Mouse (Mus musculus) T-cell, adult 2 months (primary cell): ENCODE data around the gene Proser2.

Experiments used
- DNase-seq: peaks from one replicate; pipeline ENCODE4 v3.0.0; 2022; ENCODE audit warnings: low spot score

Proser2 gene

DNA sequence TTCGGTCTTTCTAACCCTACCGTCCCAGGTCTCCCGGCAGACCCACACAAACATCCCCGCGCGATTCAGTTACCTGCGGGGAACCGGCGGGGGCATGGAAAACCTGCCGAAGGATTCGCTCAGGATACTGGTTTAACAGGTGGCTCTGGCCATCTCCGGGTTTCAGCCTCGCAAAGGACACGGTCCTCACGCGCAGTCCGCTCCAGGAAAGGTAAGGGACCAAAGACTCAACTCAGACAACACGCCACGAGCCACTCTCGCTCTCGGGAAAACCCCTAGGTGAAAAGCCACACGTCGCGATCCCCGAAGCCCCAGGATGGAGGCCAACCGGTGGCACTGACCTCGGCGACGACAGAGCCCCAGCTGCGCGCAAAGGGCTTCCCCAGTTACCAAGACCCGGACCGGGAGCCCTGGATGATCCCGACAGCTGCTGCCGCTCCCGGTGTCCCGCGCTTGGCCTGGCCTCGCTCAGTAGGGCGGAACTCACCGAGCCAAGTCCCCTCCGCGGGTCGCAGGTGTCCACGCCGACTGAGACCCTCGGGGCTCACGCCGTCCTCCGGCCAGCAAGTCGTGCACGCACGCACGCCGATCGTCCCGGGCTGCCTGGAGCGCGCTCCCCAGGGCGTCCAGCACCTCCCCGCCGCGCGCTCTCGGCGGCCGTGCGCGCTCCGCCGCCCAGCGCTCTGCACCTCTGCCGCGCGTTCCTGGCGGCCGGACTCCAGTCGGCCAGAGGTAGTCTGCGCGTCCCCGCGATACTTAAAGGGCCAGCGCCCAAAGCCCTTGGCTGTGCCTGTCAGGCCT, at the start of gene Proser2:
Gene Proser2 (minus strand): TSS at position 657 of the 801 bp plus-strand sequence.
- no peak for DNase-seq

DNA sequence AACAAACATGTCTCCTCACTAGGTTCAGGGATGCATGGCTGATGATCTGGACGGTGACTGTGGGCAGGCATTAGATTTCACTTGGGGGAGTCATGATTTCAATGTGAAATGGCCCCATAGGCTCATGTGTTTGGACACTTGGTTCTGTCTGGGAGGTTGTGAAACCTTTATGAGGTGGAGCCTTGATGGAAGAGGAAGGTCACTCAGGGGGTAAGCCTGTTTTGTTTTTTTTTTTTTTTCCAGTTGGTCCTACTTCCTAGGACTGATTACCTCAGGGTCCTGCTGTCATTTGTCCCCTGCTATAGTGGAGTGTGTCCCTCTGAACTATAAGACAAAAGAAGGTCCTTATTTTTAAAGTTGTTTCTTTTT, 49.7 kb upstream of the Proser2 start:
- no peak for DNase-seq

DNA sequence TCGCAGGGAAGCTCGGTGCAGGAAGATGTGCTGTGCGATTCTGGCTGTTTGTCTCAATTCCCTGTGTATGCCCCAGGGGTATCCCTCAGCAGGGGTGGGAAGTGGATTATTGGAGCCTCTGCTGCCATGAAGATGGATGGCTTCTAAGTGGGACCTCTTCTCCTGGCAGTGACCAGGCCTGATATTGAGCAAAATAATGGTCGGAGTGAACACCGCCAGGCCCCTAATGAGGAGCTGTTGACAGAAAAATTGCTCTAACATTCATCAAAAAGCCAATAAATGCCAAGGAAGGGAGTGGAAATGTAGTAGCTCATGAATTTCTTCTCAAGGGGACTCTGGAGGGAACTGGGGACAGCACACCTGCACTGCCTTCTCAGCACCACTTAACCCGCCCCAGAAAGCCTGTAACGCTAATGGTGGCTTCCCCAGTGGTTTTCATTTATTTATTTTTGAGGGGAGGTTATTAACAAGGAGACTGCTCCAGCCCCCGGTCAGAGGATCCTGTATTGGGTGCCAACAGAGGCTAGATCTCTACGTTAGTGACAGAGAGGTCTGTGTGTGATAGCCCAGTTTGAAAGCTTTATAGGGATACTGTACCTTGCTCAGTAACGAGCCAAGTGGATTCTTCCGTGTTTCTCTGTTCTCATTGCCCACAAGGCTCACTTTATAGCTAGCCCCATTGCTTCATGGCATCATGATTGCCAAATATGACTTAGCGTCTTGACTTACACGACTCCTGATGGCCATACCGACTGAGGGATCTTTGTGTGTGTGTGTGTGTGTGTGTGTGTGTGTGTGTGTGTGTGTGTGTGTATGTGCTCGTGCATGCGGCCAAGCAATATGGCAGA, 49.1 kb upstream of the Proser2 start:
- no peak for DNase-seq

DNA sequence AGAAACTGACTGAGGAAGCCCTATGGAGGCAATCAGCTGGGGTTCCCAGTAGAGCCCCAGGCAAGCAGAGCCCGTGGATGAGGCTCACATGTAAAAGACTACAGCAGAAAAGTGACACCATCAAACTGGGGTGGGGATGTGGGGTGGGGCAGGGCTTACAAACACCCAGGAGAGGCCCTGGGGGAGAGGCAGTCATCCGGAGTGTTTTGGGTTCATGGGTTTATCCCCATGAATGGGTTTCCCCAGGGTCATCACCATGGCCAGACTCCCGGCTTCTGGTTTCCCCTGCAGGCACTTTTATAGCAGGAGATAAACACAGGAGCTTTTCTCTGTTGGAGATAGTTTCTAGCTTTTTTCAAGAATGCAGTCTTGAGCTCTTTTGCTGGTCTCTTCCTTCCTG, 43.0 kb upstream of the Proser2 start:
- DNase-seq, result no peak

DNA sequence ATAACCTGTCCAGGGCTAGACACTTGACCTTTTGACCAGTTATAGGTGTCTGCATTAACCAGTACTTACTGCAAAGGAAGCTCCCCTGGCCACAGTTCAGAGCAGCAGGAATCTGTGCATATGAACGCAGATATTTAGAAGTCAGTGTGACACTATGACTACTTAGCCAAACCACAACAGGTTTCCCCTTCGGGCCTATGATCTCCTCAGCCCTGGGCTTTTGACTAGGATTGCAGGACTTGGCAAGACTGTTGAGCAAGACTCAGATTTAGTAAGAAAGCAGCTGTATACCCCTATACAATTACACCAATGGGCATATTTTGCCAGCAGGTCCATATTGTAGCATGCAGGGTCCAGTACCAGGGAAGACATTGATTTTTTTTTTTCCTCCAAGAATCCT, 38.5 kb upstream of the Proser2 start:
- DNase-seq, result no peak

DNA sequence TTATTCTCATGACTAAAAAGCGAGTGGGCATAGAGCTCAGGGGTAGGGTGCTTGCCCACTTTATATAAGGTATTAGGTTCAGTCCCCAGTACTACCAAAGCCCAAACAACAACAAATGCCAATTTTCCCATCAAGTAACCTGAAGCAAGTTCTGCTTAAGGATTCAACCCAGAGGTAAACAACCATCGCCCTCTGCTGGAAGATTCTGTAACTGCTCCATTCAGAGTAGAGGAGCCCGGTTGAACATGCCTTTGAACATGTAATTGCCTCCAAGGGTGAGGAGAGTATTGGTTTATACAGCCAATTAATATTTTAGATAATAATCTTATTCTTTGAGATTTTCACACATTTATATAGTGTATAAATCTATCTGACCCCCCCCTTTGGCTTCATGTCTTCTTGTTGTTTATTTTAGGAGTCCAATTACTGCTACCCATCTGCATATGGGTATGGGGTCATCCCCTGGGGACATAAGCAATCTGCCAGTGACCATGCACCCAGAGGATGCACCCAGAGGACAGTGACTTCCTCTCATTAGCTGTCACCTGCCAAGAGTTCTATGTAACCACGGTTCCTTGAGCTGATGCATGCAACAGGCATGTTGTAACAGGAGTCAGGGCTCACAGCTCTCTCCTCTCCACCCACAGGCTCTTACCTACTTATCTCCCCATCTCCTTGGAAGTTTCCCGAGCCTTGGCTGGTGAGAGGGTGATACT, 38.0 kb upstream of the Proser2 start:
- peak; percentile 31 for DNase-seq

DNA sequence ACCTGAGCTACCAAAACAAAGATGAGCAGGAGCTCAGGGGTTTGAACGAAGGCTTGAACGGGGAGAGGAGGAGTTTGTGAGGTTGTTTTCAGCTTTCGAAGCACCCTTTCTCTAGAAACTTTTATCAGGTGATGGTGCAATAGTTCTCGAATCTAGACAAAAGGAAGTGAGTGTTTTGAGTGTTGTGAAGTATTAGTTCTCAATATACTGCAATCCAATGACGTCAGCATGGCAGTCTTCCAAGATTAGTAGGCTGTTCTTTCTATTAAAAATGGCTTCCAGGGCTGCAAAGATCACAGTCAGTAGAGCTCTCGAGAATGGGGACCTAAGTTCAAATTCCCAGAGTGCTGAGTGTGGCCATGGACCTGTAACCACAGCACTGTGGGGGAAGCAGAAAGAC, 35.8 kb upstream of the Proser2 start:
- no peak for DNase-seq

DNA sequence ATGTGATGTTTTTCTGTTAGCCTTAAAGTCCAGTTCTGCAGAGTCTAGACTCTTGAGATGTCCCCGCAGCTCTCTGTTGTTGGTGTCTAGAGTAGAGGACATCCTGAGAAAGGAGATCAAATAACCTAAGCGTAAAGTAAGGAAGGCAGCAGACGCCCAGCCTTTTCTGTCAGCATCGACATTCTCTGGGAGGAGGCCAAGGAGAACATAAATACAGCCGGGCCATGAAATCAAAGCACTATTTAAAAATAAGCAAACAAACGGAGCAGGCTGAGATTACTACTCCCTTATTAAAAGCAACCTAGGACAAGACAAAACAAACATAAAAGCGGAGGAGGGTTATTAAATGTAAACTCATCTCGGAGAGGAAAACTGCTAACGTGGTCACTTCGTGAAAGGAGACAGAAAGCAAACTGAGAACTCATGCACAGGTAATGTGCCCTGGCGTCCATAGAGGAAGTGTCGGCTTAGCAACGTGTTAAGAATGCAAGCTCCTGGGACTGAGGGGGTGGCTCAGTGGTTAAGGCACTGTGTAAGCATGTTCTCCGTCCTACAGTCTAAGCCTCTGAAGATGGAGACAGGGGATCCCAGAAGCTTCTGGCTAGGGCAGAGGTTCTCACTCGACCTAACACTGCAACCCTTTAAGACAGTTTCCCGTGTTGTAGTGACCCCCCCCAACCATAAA, 34.7 kb upstream of the Proser2 start:
- no peak for DNase-seq

DNA sequence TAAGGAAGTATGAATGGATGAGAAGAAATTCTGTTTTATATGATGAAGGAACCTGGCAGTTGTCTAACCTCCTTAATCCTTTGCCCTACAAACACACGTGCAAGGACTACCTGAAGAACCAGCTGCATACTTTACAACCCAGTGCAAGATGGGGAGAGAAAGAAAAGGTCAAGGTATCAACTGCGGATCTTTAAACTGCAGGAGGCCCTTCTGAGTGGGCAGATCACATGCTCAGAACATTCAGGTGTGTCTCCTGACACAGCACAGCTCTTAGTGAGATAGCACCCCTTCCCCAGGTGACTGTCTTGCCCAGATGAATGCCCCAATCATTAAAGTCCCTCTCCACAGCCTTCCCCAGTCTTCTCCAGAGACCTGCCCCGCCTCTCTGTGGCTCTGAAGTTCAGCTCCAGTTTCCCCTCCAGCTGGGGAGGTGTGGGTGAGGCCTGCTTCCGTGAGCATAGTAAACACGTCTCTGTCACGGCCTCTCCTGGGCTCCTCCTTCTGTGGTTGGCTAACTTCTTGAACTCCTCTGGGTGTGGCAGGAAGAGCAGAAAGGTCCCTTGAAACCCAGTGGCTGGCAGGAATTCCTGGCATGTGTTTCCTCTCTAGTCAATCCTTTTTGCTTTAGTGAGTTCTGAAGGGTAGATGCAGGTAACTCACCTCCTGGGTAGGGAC, 32.5 kb upstream of the Proser2 start:
- DNase-seq, result peak; percentile 71

DNA sequence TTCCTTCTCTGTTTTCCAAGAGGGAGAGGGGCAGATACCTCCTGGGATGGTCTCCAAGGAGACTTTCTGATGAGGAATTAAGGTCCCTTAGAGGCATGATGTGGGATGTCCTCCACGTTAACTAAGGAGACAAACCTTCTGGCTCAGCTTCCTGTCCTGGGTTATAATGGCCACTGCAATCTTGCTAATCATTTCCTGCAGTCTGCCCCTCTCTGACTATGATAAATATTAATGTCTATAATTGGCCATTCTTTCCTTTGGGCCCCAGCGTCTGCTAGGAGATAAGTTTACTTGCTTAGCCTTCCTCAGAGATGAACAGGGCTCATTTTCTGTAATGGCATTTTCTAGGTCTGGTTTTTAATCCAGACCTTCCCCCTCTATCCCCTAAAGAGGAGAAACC, 29.7 kb upstream of the Proser2 start:
- no peak for DNase-seq

DNA sequence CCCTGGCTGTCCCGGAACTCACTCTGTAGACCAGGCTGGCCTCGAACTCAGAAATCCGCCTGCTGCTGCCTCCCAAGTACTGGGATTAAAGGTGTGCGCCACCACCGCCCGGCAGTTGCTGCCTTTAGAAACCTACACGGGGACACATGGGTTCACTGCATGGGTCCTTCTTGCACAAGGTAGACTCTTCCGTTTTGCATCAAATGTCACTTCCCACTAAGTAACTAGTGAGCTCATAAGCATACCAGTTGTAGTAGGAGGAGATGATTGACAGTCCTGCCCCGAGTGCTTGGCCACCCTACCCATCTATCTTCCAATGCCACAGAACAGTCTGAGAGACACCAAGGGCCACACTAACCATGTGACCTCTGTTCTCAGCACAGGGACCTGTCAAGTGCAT, 29.2 kb upstream of the Proser2 start:
- no peak for DNase-seq

DNA sequence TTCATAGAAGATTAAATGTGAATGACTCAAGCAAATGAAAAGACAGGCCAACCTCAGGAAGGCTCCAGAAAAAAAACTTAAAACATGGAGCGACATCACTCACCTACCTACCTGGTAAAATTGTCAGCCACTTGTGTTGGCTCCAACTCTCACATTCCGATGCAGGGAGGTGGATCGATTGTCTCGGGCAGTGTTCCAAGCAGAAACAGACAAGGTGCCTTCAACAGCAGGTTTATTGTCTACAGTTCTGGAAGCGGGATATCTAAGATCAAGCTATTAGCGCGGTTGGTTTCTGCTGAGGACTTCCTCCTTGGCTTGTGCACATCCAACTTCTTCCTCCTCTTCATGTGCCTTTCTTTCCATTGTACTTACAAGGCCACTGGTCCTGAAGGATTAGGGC, 27.6 kb upstream of the Proser2 start:
- DNase-seq, result no peak

DNA sequence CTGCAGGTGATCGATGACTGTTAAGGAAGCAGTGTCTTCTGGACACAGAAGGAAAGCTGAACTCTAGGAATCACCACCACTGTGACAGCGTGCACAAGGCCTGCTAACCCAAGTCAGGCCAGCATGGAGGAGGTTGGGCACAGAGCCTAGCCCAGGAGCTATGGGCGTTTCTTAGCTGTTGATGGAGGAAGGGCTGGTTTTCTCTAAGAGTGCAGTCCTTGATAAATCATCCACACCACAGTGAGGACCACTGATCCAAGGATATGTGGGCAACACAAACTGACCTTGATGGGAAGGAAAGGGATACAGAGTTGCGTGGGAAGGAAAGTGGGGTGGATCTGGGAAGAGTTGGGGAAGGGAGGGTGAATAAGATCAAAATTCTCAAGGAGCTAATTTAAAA, 27.2 kb upstream of the Proser2 start:
- no peak for DNase-seq

DNA sequence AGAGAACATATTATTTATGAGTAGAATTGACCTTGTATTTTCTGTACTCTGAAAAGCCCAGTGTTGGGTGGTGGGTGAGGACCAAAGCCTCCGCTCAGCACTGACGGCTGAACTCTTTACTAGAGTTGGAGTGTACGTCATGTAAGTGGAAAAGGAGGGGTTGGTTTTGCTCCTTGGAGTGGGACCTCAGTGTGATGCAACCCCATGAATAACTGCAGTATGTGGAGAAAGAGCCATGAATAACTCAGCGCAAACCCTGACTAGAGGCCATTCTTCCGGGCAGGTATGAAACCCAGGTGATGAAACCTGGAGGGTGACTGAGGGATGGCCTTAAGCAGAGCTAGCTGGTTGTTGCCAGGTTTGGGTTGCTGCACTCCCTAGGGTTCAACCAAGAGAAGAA, 19.8 kb upstream of the Proser2 start:
- no peak for DNase-seq

DNA sequence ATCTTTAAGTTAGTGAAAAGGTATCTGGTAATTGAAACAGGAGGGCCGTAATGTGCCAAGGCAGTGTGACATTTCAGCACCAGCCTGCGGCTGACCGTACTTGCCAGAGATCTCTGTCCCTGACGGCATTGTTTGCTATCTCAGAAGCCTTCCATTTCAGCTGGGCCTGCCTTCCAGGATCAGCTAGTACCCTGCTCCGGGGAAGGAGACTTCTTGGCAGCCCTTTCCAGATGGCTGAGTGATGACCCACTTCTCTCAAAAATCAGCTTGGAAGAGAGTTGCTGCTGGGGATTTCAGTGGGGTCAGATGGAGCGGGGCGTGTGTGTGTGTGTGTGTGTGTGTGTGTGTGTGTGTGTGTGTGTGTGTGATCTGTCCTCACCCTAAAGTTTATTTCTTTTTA, 16.9 kb upstream of the Proser2 start:
- no peak for DNase-seq

DNA sequence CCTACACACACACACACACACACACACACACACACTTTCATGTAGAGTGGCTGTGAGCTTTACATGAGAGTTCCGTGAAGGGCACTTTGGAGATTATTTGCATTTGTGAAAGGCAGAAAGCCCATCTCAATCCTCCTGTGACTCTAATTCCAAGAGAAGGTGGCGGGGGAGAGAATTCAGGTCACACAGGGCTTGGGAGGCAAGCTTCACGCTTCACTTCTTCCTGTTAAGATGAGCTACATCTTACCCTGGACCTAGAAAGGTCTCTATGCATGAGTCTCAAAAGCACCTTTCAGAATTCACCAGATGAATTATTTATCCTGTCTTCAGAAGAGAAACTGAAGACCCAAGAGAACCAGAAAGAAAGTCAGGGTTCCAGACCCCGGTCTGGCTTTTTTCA, 16.2 kb upstream of the Proser2 start:
- no peak for DNase-seq

DNA sequence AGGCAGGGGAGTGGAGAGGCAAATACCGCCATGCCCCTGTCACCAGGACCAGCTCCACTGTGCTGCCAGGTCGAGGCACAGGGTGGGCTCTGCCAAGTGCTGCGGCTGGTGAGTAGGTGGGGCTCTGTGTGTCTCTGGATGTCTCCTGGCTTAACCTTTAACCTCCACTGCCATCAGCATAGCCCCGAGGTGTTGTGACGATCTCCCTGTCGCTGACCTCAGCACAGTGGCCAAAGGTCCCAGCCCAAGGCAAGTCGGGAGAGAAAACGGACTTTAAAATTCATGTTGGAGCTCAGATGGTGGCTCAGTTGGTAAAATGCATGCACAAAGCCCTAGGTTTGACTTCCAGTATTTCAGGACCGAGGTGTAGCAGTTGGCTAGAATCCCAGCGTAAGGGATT, 15.6 kb upstream of the Proser2 start:
- DNase-seq, result no peak

DNA sequence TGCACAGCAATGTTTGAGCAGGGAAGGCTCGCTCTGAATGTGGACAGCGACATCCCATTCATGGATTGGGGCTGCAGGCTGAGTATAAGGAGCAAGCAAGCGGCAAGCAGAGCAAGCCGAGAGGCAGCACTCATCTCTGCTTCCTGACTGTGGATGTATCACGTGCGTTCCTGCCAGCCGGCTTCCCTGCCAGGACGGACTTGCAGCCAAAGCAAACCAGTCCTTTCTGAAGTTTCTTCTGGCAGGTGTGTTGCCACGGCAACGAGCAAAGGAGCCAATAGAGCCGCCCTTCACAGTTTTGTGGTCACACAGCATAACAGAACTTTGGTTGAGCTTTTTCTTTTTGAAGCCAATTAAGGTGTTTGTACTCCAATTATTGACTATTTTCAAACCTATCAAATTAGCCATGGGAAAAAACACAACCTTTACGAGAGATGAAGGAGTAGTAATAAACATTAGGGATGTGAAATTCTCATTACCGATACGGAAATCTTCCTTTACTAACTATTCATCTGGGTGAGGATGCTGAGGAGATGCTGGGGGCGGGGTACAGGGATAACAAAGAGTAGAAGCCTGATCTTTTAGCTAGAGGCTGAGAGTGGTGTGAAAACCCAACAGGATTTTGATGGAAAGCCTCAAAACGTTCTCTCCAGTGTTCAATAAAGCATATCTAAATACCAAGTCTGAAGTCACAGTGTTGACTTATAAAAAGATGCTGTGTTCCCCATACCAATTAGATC, 13.1 kb upstream of the Proser2 start:
- no peak for DNase-seq

DNA sequence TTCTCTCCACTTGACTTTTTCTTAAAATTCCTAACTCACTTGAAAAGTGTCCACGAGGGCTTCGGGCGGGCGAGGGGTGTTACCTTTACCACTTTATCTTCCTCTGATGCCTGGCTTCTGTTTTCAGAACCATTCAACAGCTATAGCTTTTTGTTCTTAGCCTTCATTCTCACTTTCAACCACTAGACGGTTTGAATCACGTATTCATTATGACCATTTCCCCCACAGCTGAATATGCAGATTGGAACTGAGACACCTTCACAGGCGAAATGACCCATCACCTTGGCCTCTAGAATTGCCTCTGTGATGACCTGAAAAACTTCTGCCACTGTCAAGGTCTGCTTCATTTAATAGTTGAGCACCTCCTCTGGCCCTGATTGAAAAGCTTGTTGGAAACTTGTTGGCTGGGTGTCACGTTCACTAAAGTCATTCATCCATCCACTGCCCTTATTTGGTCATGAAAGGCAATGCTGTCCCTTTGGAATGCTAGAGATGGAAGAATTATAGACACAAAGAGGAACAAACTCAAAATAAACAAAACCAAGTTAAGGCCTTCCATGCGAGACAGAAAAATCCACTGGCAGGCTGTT, 10.7 kb upstream of the Proser2 start:
- DNase-seq, result no peak

DNA sequence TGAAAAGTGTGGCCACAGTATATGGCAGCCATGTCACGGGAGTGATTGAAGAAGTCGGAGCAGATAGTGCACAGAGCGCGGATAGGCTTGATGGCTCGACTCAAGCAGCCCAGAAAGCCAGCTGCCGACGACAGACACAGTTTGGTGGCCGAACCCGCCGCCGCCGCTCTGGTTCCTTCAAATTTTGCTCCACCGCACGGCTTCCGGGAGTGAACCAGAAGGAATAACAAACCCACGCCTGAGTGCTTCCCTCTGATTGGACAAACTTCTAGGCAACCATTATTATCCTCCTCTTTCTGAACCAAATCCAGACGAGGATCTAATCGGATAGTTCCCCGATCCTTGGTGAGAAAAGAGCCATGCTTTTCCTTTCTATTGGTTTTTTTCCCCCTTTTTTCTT, 3.9 kb upstream of the Proser2 start:
- no peak for DNase-seq

DNA sequence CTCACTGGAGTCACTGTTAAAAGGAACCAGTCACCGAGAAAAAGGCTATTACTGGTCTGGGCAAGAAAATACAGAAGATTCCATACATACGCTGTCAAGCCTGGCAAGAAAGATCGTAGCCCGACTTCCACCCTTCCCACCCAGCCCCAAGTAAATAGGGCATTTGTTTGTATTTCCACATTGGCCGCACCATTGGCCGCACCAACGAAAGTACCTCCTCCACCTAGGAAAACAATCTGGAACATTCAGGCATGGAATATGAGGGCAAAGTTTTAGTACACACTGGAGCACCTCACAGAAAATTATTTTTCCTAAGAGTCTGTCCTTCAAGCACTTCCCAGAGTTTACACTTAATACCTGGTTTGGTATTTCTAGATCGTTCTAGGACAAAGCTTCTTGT, 1.1 kb downstream of the Proser2 start:
- DNase-seq, result no peak
